Mouse (Mus musculus) liver, embryonic 14.5 days (tissue): ENCODE results near the gene Cd3d. TPM values are rescaled to one million over a fixed set of nuclear protein-coding genes. Genes with fewer than 3 reads are reported as not detected.

Source experiments
- ATAC-seq: fragments of 200-750 bp; cut with Nextera tagmentation; 2 replicates; pipeline ENCODE4 v1.8.0; 2017; ENCODE audit warnings: moderate number of reproducible peaks, mild to moderate bottlenecking, moderate library complexity; ENCODE audit not compliant: insufficient read depth
- DNase-seq, 3 experiments: peaks; one replicate each; pipeline ENCODE4 v3.0.0-alpha.2; 2012 to 2013; ENCODE audit warnings: low read depth in 3 of 3, low spot score in 3 of 3
- H3K27ac ChIP-seq: fragments of 300-500 bp; sonication (generic); 2 replicates; pipeline ENCODE4 v1.5.1; 2014; ENCODE audit warnings: moderate library complexity, mild to moderate bottlenecking, control low read depth, inconsistent platforms
- H3K27me3 ChIP-seq: fragments of 300-500 bp; sonication (generic); 2 replicates; pipeline ENCODE4 v1.6.1; 2014; ENCODE audit warnings: mild to moderate bottlenecking, low read length, moderate library complexity; ENCODE audit not compliant: control insufficient read depth, insufficient read depth
- H3K36me3 ChIP-seq: fragments of 300-500 bp; sonication (generic); replicated peaks from 2 replicates; pipeline ENCODE4 v1.6.1; 2014; ENCODE audit warnings: low read depth; ENCODE audit not compliant: control insufficient read depth, insufficient read depth
- H3K4me1 ChIP-seq, 2 experiments: fragments of 200-500 bp in 1 of 2; fragments of 300-500 bp in 1 of 2; sonication (generic) in 1 of 2; replicated peaks; 2 replicates each; pipeline ENCODE4 v1.6.1; 2012 to 2014; ENCODE audit warnings: antibody characterized with exemption in 1 of 2, inconsistent platforms in 1 of 2, low read length in 1 of 2; ENCODE audit not compliant: control insufficient read depth in 2 of 2, insufficient read depth in 2 of 2
- H3K4me2 ChIP-seq: fragments of 300-500 bp; sonication (generic); 2 replicates; pipeline ENCODE4 v1.6.1; 2014; ENCODE audit warnings: low read depth, mild to moderate bottlenecking, control low read depth, moderate library complexity
- H3K4me3 ChIP-seq, 2 experiments: fragments of 200-500 bp in 1 of 2; fragments of 300-500 bp in 1 of 2; sonication (generic) in 1 of 2; 2 replicates each; pipeline ENCODE4 v1.5.1; 2012 to 2014; ENCODE audit warnings: low read depth in 2 of 2, low read length in 2 of 2, mild to moderate bottlenecking in 2 of 2, control low read depth in 1 of 2, inconsistent platforms in 1 of 2, moderate library complexity in 1 of 2; ENCODE audit not compliant: insufficient read depth in 1 of 2
- H3K9ac ChIP-seq: fragments of 300-500 bp; sonication (generic); replicated peaks from 2 replicates; pipeline ENCODE4 v1.6.1; 2014; ENCODE audit warnings: mild to moderate bottlenecking, control low read depth, moderate library complexity
- H3K9me3 ChIP-seq: fragments of 300-500 bp; sonication (generic); 2 replicates; pipeline ENCODE4 v1.6.1; 2016; ENCODE audit warnings: low read length, mixed read lengths; ENCODE audit not compliant: control insufficient read depth
- CTCF ChIP-seq: IDR thresholded peaks from 2 replicates; pipeline ENCODE4 v1.5.1; 2016; ENCODE audit warnings: antibody characterized with exemption, low read depth, control low read depth
- EP300 ChIP-seq: IDR thresholded peaks from 2 replicates; pipeline ENCODE4 v1.6.1; 2016; ENCODE audit warnings: antibody characterized with exemption, low read depth
- WGBS: fragments of 180-500 bp; shearing (Covaris S2); extraction: QIAGEN DNeasy Blood & Tissue Kit; methylation state at CpG from one replicate; pipeline ENCODE4 v1.1.7; 2014; ENCODE audit not compliant: insufficient replicate concordance; 5-methylcytosine and 5-hydroxymethylcytosine counted together
- polyA plus RNA-seq, 2 experiments: library from polyadenylated mRNA; depleted of rRNA in 1 of 2; stranded (reverse) in 1 of 2; unstranded in 1 of 2; fragments of >200 nt; fragmentation: Nextera tagmentation in 1 of 2; extraction: Ambion mirVana in 1 of 2; gene quantifications; 2 replicates each; pipeline versions ENCODE4 v1.2.1 to v1.2.3; 2012 to 2014

Cd3d gene
- polyA plus RNA-seq, 2 experiments: 0.02 TPM; not detected in 1

DNA sequence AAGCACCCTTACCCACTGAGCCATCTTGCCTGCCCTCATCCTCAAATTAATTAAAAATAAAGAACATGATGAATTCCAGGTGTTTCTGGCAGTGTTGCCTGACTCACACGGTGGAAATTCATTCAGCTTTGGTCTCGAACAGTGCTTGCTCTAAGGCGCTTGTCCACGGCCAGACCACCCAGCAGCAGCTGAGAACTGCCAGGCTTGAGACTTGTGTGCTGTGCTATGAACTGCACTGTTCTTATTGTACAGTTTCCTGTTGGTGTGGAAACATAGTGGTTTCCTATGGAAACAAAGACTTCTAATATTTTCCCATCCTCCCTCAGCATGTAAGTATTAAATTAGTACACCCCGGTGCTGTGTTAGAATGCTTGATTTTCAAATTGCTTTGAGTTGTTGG, 5.4 kb downstream of the Cd3d start:
- no peak overlapping the region for H3K27ac ChIP-seq
- ATAC-seq: no peak
- DNase-seq: no peak
- no peak overlapping the region for H3K4me2 ChIP-seq
- H3K4me3 ChIP-seq: no peak overlapping the region
- WGBS: 35% methylated on average over 5 of the region's 5 CpGs
- H3K9ac ChIP-seq: no peak overlapping the region
- H3K4me1 ChIP-seq: no peaks in the 10 kb centered on the region
- H3K9me3 ChIP-seq: no peaks in the 10 kb centered on the region
- H3K27me3 ChIP-seq: no peaks in the 10 kb centered on the region
- H3K36me3 ChIP-seq: no peaks in the 10 kb centered on the region
- TF ChIP-seq CTCF (no peak), EP300 (no peak)

DNA sequence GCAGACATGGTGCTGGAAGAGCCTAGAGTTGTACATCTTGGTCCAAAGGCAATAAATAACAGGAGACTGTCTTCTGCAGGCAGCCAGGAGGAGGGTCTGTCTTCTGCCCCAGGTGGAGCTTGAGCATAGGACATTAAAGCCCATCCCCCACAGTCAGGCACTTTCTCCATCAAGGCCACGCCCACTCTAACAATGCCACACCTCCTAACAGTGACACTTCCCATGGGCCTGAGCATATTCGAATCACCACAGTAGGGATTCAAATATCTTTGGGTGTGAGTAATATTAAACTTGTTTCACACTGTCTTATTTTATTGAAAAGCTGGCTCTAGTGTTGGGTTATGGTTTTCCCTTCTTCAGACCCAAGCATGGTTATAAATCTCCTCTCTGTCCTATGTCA, 10.2 kb downstream of the Cd3d start:
- 48% methylated on average over 2 of the region's 2 CpGs for WGBS
- Histone ChIP-seq H3K27me3 (no peaks in the 10 kb centered on the region), H3K27ac (no peak overlapping the region), H3K4me2 (no peak overlapping the region), H3K4me3 (no peak overlapping the region), H3K9ac (no peak overlapping the region), H3K36me3 (no peaks in the 10 kb centered on the region), H3K9me3 (no peaks in the 10 kb centered on the region), H3K4me1 (no peaks in the 10 kb centered on the region)
- no peak for ATAC-seq
- TF ChIP-seq CTCF (no peak), EP300 (no peak)
- DNase-seq: no peak

DNA sequence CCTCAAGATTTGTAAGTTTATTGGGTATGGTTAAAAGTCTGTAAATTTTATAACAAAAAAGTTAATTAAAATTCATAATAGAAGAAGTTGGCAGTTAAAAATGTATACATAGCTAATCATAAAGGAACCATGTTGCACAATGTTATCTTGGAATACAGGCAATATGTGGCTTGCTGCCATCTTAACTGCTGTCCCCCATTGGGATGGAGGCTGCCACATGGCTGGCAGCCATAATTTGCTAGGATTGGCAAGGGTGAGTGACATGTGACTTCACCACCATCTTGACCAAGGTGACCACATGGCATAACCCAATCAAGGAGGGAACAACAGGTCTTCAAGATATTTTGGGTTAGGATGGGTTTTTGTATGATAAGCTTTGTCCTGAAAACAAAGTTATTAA, 10.7 kb downstream of the Cd3d start:
- no peak for ATAC-seq
- no peak for DNase-seq
- Histone ChIP-seq H3K9ac (no peak overlapping the region), H3K4me2 (no peak overlapping the region), H3K9me3 (no peaks in the 10 kb centered on the region), H3K27ac (no peak overlapping the region), H3K36me3 (no peaks in the 10 kb centered on the region), H3K4me1 (no peaks in the 10 kb centered on the region), H3K4me3 (no peak overlapping the region), H3K27me3 (no peaks in the 10 kb centered on the region)
- TF ChIP-seq EP300: no peak
- no peak for TF ChIP-seq CTCF

DNA sequence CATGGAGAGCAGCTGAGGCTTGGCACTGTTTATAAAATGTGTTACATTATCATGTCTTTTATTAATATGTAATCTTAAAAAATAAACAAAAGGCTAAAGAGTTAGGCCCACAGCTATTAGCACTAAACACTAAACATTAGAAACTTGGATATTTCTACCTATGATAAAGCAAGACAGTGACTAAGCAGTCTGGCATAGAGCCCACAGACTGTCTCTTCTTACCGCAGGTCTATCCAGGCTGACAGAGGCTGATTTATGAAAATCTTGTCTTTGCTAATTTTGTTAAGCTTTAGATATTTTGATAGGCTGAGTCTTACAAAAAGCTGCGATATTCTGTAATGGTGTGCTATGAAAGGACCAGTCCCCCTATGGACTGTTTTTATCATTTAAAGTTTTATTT, 11.7 kb downstream of the Cd3d start:
- no peak overlapping the region for H3K4me3 ChIP-seq
- 57% methylated on average over 2 of the region's 2 CpGs for WGBS
- no peak overlapping the region for H3K27ac ChIP-seq
- ATAC-seq: no peak
- H3K4me2 ChIP-seq: no peak overlapping the region
- H3K27me3 ChIP-seq: no peaks in the 10 kb centered on the region
- no peaks in the 10 kb centered on the region for H3K36me3 ChIP-seq
- DNase-seq: no peak
- H3K4me1 ChIP-seq: no peaks in the 10 kb centered on the region
- TF ChIP-seq EP300 (no peak), CTCF (no peak)
- H3K9ac ChIP-seq: no peak overlapping the region
- H3K9me3 ChIP-seq: no peaks in the 10 kb centered on the region

DNA sequence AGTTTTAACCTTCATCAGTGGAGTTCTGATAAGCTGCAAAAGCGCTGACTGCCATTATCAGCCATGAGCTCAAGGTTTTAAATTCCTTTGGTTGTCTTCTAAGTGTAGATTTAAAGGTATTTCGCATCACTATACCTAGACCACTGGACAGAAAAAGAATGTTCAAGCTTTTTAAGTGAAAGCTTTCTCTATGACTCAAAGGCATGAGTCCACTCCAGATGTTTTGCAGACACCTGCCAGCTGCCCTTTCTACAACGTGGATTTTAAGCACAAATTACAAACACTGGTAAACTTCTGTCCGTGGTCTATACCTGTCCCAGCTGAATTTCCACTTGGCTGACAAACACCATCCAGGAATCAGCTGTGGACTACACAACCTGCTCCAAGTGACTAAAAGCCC, 13.4 kb downstream of the Cd3d start:
- Histone ChIP-seq H3K4me1 (no peaks in the 10 kb centered on the region), H3K4me3 (no peak overlapping the region), H3K9ac (no peak overlapping the region), H3K27ac (no peak overlapping the region), H3K27me3 (no peaks in the 10 kb centered on the region), H3K9me3 (no peaks in the 10 kb centered on the region), H3K36me3 (no peaks in the 10 kb centered on the region), H3K4me2 (no peak overlapping the region)
- WGBS: 62% methylated on average over 4 of the region's 4 CpGs
- ATAC-seq (no peak), DNase-seq (no peak)
- TF ChIP-seq CTCF (no peak), EP300 (no peak)

DNA sequence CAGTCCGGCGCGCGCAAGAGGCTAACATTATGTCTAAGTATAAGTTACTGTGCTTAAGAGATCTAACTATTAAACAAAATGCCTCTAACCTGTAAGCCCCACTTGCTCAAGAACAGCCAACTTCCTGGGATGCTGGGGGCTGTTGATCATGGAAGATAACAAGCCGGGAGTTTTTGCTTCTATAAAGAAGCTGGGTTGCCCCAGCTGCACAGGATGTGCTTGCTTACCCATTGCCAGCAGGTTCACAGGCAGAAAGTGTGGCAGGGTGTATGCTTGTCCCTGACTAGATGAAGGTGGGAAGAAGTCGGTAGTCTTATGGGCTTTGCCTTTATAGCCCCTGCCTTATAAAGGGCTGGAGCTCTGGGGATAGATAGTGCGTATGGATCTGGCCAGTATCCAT, 15.0 kb downstream of the Cd3d start:
- no peak overlapping the region for H3K4me2 ChIP-seq
- H3K4me1 ChIP-seq: no peaks in the 10 kb centered on the region
- H3K36me3 ChIP-seq: no peaks in the 10 kb centered on the region
- TF ChIP-seq EP300 (no peak), CTCF (no peak)
- H3K9me3 ChIP-seq: no peaks in the 10 kb centered on the region
- no peak overlapping the region for H3K9ac ChIP-seq
- DNase-seq (no peak), ATAC-seq (no peak)
- H3K27ac ChIP-seq: no peak overlapping the region
- no peaks in the 10 kb centered on the region for H3K27me3 ChIP-seq
- no peak overlapping the region for H3K4me3 ChIP-seq
- 81% methylated on average over 7 of the region's 7 CpGs for WGBS
